Mouse (Mus musculus): Measurements from ENCODE around the gene Nebl. TPM values are rescaled to one million over a fixed set of nuclear protein-coding genes. Genes with fewer than 3 reads are reported as not detected.

Nebl gene
- polyA plus RNA-seq, 1 experiment, result 2.4 TPM

DNA sequence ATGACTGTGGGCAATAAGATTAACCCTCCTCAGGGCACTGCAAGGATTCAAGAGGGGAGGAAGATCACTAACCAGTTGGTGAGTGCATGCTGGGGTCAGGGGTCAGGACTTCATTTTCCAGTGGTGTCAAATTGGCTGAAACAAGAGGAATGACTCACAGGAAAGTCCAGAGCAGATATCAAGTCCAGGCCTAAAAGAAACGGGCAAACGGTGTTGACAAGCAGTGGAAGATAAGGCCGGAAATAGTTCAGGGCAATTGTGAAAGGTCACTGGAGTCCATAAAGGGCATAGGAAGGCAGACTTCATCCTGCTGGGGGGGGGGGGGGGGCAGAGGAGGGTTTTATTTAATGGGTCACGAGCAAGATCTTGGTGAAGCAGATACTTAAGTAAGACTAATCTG lies 207.5 kb downstream of the Nebl start:
- H3K27ac ChIP-seq (ENCODE audit: insufficient read depth, low read depth, low read length), result no peak overlapping the region
- WGBS, result 29% methylated on average over 4 of the region's 4 CpGs
- H3K4me1 ChIP-seq (ENCODE audit: control insufficient read depth, insufficient read depth, insufficient read length, low read length), result no peaks in the 10 kb centered on the region
- no peaks in the 10 kb centered on the region for H3K36me3 ChIP-seq (ENCODE audit: control insufficient read depth, insufficient read depth, low read length)
- TF ChIP-seq POLR2A (IDR thresholded peaks at IDR 0.05; ENCODE audit: low read depth, low read length) (no peak), CTCF (IDR thresholded peaks at IDR 0.05; ENCODE audit: extremely low read depth, insufficient read length, insufficient replicate concordance, low read depth, low read length) (no peak)
- no peak overlapping the region for H3K4me3 ChIP-seq (ENCODE audit: low read depth, low read length)
- H3K27me3 ChIP-seq (ENCODE audit: control insufficient read depth, insufficient read depth, low read length), result no peaks in the 10 kb centered on the region

DNA sequence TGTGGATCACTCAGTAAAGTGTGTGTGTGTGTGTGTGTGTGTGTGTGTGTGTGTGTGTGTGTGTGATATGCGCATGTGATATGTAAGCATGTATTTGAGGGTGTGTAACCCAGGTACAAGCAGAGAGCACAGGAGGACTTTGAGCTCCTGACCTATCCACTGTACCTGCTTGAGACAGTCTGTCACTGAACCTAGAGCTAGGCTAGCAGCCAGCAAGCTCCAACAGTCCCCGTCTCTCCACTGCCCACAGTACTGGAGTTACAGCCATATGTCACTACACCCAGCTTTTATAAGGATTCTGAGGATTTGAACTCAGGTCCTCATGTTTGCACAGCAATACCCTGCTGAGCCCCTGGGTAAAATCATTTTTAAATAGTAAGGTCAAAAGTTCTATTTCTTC lies 215.6 kb downstream of the Nebl start:
- Histone ChIP-seq H3K36me3 (ENCODE audit: control insufficient read depth, insufficient read depth, low read length) (no peaks in the 10 kb centered on the region), H3K4me1 (ENCODE audit: control insufficient read depth, insufficient read depth, insufficient read length, low read length) (no peaks in the 10 kb centered on the region), H3K4me3 (ENCODE audit: low read depth, low read length) (no peak overlapping the region), H3K27ac (ENCODE audit: insufficient read depth, low read depth, low read length) (no peak overlapping the region), H3K27me3 (ENCODE audit: control insufficient read depth, insufficient read depth, low read length) (no peaks in the 10 kb centered on the region)
- 59% methylated on average over 2 of the region's 2 CpGs for WGBS
- TF ChIP-seq POLR2A (IDR thresholded peaks at IDR 0.05; ENCODE audit: low read depth, low read length) (no peak), CTCF (IDR thresholded peaks at IDR 0.05; ENCODE audit: extremely low read depth, insufficient read length, insufficient replicate concordance, low read depth, low read length) (no peak)

DNA sequence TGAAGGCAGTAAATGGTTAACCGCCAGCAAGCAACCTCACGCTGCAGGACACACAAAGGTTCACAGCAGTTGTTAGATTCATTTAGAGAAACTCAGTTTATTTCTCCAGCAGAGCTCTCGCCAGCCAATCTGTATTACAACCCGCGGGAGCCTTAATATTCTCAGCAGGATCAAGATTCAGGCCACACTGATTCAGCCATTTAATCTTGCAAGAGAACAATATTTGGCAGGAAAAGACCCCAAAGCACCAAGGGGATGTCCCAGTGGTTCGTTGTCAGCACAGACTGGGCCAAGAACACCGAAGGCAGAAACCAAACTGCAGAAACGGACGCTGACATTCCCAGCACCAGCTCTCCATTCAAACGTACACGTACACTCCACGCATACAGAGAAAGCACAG lies 216.5 kb downstream of the Nebl start:
- Histone ChIP-seq H3K4me3 (ENCODE audit: low read depth, low read length) (no peak overlapping the region), H3K27me3 (ENCODE audit: control insufficient read depth, insufficient read depth, low read length) (no peaks in the 10 kb centered on the region), H3K27ac (ENCODE audit: insufficient read depth, low read depth, low read length) (no peak overlapping the region), H3K4me1 (ENCODE audit: control insufficient read depth, insufficient read depth, insufficient read length, low read length) (no peaks in the 10 kb centered on the region), H3K36me3 (ENCODE audit: control insufficient read depth, insufficient read depth, low read length) (no peaks in the 10 kb centered on the region)
- TF ChIP-seq POLR2A (IDR thresholded peaks at IDR 0.05; ENCODE audit: low read depth, low read length) (no peak), CTCF (IDR thresholded peaks at IDR 0.05; ENCODE audit: extremely low read depth, insufficient read length, insufficient replicate concordance, low read depth, low read length) (no peak)
- WGBS, result 70% methylated on average over 12 of the region's 12 CpGs

DNA sequence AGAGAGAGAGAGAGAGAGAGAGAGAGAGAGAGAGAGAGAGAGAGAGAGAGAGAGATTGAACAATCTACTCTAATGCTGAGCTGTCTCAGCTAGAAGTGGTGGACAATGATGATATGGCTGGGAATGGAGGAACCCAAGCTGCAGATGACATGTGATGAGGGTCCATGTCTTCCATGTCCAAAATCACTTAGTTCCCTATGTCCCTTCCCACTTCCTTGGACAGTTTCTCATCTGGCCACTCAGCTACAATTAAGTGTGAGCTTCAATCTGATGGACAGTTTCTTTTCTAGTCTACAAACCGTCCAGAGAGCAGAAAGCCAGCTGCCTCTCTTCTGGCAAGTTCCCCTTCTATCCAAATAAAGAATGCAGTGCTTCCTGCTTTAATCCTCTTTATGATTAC lies 221.3 kb downstream of the Nebl start:
- WGBS, result 21% methylated on average over 1 of the region's 1 CpGs
- no peak overlapping the region for H3K4me3 ChIP-seq (ENCODE audit: low read depth, low read length)
- no peak overlapping the region for H3K27ac ChIP-seq (ENCODE audit: insufficient read depth, low read depth, low read length)
- H3K4me1 ChIP-seq (ENCODE audit: control insufficient read depth, insufficient read depth, insufficient read length, low read length), result no peaks in the 10 kb centered on the region
- no peaks in the 10 kb centered on the region for H3K27me3 ChIP-seq (ENCODE audit: control insufficient read depth, insufficient read depth, low read length)
- TF ChIP-seq CTCF (IDR thresholded peaks at IDR 0.05; ENCODE audit: extremely low read depth, insufficient read length, insufficient replicate concordance, low read depth, low read length) (no peak), POLR2A (IDR thresholded peaks at IDR 0.05; ENCODE audit: low read depth, low read length) (no peak)
- no peaks in the 10 kb centered on the region for H3K36me3 ChIP-seq (ENCODE audit: control insufficient read depth, insufficient read depth, low read length)

DNA sequence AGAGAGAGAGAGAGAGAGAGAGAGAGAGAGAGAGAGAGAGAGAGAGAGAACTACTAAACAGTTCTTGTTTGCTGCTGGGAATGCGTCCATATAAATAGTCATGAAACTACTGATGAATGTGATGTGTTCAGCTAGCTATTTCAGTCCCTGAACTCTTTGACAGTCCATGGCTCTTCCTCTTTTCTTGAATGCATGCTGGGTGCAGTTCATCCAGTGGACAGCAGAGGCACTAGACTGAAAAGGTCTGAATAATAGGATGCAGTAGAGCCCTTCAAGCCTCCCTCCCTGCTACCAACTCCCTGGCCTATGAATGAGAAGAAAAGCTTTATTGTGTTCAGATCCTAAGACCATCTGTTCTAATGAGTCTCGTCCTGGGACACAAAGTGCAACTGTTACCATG lies 223.9 kb downstream of the Nebl start:
- no peaks in the 10 kb centered on the region for H3K36me3 ChIP-seq (ENCODE audit: control insufficient read depth, insufficient read depth, low read length)
- WGBS, result 86% methylated on average over 2 of the region's 2 CpGs
- TF ChIP-seq POLR2A (IDR thresholded peaks at IDR 0.05; ENCODE audit: low read depth, low read length), result no peak
- no peak for TF ChIP-seq CTCF (IDR thresholded peaks at IDR 0.05; ENCODE audit: extremely low read depth, insufficient read length, insufficient replicate concordance, low read depth, low read length)
- no peaks in the 10 kb centered on the region for H3K4me1 ChIP-seq (ENCODE audit: control insufficient read depth, insufficient read depth, insufficient read length, low read length)
- no peak overlapping the region for H3K4me3 ChIP-seq (ENCODE audit: low read depth, low read length)
- no peak overlapping the region for H3K27ac ChIP-seq (ENCODE audit: insufficient read depth, low read depth, low read length)
- H3K27me3 ChIP-seq (ENCODE audit: control insufficient read depth, insufficient read depth, low read length), result no peaks in the 10 kb centered on the region

DNA sequence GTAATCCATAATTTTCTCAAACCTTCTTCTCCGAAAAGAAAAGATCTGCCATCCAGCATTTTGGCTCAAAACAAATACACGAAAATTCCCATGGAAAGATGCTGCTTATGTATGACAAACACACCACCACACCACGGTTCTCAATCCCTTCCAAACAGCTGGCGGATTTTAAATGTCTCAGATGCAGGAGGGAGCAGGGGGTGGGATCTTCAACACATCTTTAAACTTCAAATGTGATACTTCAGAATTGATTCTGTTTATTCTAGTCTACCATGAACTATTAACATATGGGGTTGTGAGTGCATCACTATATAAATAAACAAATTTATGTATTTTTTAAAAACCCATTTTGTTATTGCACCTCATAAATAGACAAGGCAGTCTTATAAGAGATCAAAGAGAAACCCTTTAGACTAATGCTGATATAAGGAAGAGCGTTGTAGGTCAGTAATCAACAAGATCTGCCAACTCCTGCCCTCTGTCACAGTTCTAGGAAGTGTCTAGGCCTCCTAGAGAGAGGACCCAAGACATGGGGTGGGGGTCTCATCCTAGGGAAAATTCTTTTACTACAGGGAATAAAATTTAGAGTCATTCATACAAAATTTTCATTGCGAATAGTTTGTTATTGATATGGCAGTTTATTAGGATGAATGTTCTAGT lies 227.0 kb downstream of the Nebl start:
- Histone ChIP-seq H3K4me3 (ENCODE audit: low read depth, low read length) (no peak overlapping the region), H3K27ac (ENCODE audit: insufficient read depth, low read depth, low read length) (no peak overlapping the region), H3K36me3 (ENCODE audit: control insufficient read depth, insufficient read depth, low read length) (no peaks in the 10 kb centered on the region), H3K4me1 (ENCODE audit: control insufficient read depth, insufficient read depth, insufficient read length, low read length) (no peaks in the 10 kb centered on the region), H3K27me3 (ENCODE audit: control insufficient read depth, insufficient read depth, low read length) (no peaks in the 10 kb centered on the region)
- 75% methylated on average over 6 of the region's 6 CpGs for WGBS
- TF ChIP-seq POLR2A (IDR thresholded peaks at IDR 0.05; ENCODE audit: low read depth, low read length), result no peak
- TF ChIP-seq CTCF (IDR thresholded peaks at IDR 0.05; ENCODE audit: extremely low read depth, insufficient read length, insufficient replicate concordance, low read depth, low read length), result no peak

DNA sequence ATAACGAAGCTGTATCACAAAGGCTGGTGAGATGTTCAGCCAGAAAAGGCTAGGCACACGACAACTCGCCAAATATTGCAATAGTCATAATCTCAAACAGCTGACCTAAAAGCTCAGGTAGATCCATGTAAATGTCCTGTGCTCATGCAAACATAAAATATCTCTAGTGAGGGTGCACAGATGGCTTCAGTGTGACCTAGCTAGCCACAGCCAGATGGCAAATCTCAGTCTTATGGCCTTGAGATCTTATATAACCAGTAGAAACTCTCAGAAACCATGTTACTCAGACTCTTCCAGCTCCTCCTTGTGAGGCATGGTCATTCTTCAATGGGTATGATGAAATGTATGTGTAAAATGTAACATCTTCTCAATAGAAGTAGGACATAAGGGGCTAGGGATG lies 230.2 kb downstream of the Nebl start:
- Histone ChIP-seq H3K27me3 (ENCODE audit: control insufficient read depth, insufficient read depth, low read length) (no peaks in the 10 kb centered on the region), H3K4me3 (ENCODE audit: low read depth, low read length) (no peak overlapping the region), H3K36me3 (ENCODE audit: control insufficient read depth, insufficient read depth, low read length) (no peaks in the 10 kb centered on the region), H3K4me1 (ENCODE audit: control insufficient read depth, insufficient read depth, insufficient read length, low read length) (no peaks in the 10 kb centered on the region), H3K27ac (ENCODE audit: insufficient read depth, low read depth, low read length) (no peak overlapping the region)
- 87% methylated on average over 3 of the region's 3 CpGs for WGBS
- TF ChIP-seq POLR2A (IDR thresholded peaks at IDR 0.05; ENCODE audit: low read depth, low read length), result no peak
- no peak for TF ChIP-seq CTCF (IDR thresholded peaks at IDR 0.05; ENCODE audit: extremely low read depth, insufficient read length, insufficient replicate concordance, low read depth, low read length)

Data from small intestine, adult 2 months (tissue).